Mouse (Mus musculus): ENCODE data around the gene Lpp. TPM values are rescaled to one million over a fixed set of nuclear protein-coding genes. Genes with fewer than 3 reads are reported as not detected.

The Lpp gene
- total and polyA plus RNA-seq, 3 experiments, result 0.64 to 1.2 (median 0.68) TPM

DNA sequence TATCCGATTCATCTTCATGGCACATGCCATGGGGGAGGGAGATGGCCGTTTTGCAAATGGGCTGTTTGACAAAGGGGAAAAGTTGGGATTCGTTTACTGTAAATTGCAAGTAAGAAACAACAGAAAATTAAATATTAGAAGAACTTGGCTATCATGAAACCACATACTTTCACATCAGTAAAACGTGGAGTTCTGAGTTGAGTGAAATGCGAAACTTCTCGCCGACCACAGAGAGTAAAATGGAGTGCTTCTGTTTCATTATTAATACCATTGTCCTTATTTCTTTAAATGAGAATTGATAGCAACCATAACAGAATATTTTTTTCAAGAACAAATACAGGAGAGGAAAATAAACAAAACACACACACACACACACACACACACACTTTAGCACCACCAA, 133.9 kb downstream of the Lpp start (continued):
- no peak for TF ChIP-seq ZKSCAN1 (IDR thresholded peaks at IDR 0.05; ENCODE audit: borderline replicate concordance, low read depth, low read length)
- no peak for TF ChIP-seq E2F4 (IDR thresholded peaks at IDR 0.05; ENCODE audit: insufficient replicate concordance, low read depth, low read length)
- TF ChIP-seq ZNF384 (IDR thresholded peaks at IDR 0.05; ENCODE audit: low read depth, low read length), result peak; percentile 64; the same call in 1 of the 2 replicates
- no peak for TF ChIP-seq TCF12 (IDR thresholded peaks at IDR 0.05; ENCODE audit: low read depth, low read length)
- peak; percentile 83 for TF ChIP-seq MAFK (IDR thresholded peaks at IDR 0.05; ENCODE audit: insufficient replicate concordance, low read length)

DNA sequence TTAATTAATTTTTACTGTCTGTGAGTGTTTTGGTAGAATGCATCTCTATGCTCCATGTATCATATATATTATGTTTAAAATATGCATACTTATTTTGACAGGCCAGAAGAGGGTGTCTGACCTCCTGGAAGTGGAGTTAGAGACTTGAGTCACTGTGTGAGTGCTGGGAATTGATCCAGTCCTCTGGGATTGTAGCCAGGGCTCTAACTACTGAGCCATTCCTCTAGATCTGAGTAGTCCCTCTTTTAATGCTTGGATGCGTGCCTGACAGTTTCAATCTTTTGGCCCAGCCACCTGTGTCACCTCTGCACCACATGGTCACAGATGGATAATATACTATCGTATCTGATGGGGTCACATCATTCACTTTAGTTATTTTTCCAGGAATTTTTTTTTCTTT, 138.4 kb downstream of the Lpp start:
- Histone ChIP-seq H3K4me2 (ENCODE audit: insufficient read depth, low read depth, poor library complexity, severe bottlenecking) (no peak overlapping the region), H3K4me1 (ENCODE audit: control insufficient read depth in 1 of 2, insufficient read depth in 2 of 2) (peaks cover 1 to 12% of the 10 kb centered on the region in 2 experiments; a peak in 3 of 4 replicates), H3K27ac (ENCODE audit: insufficient read depth, low read depth) (no peak overlapping the region), H3K27me3 (replicated peaks) (no peaks in the 10 kb centered on the region), H3K79me2 (replicated peaks; ENCODE audit: control insufficient read depth, extremely low read depth, insufficient read depth, poor library complexity, severe bottlenecking) (no peaks in the 10 kb centered on the region), H3K4me3 (replicated peaks in 1 of 3; ENCODE audit: low read depth in 2 of 3, low read length in 2 of 3, poor library complexity in 1 of 3) (no peak overlapping the region), H3K9ac (ENCODE audit: insufficient read depth, low read depth) (no peak overlapping the region), H3K9me3 (replicated peaks; ENCODE audit: low read length) (peaks cover 14% of the 10 kb centered on the region), H3K36me3 (replicated peaks in 1 of 2; ENCODE audit: control insufficient read depth in 1 of 2, insufficient read depth in 1 of 2, low read length in 1 of 2) (no peaks in the 10 kb centered on the region)
- dilution Hi-C loops (cut with MboI; ENCODE audit: extremely low pct_ligation_motif_present, extremely low pct_unique_long_range_greater_than_20kb, low sequenced_read_pairs) (no loop called here), in situ Hi-C loops (cut with MboI; ENCODE audit: low pct_ligation_motif_present, low pct_unique_long_range_greater_than_20kb, low sequenced_read_pairs) (no loop called here)
- no peak for DNase-seq (ENCODE audit: extremely low read depth)
- TF ChIP-seq CHD2 (IDR thresholded peaks at IDR 0.05; ENCODE audit: low read length) (no peak), POLR2AphosphoS2 (IDR thresholded peaks at IDR 0.05; ENCODE audit: low read depth, low read length) (no peak), UBTF (IDR thresholded peaks at IDR 0.05; ENCODE audit: low read depth, low read length) (no peak)

DNA sequence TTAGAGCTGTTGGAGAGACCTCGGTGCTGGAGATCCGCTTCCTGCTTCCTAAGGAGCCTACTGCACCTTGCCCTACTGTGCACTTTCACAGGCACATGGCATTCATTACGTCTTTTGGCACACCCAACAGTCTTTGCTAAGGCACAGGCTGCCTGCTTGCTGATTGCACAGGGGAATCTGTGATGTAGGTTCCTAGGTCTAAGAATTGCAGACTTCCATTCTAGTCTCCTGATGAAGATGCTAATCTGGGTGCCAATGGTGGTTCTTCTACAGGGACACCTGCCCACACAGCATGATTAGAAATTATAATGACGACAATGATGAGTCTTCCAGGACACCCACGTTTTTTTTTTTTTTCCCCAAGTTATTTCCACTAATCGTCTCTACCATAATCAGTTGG, 141.9 kb downstream of the Lpp start:
- Histone ChIP-seq H3K9ac (ENCODE audit: insufficient read depth, low read depth) (no peak overlapping the region), H3K4me3 (replicated peaks in 1 of 3; ENCODE audit: low read depth in 2 of 3, low read length in 2 of 3, poor library complexity in 1 of 3) (no peak overlapping the region), H3K27ac (ENCODE audit: insufficient read depth, low read depth) (no peak overlapping the region), H3K9me3 (replicated peaks; ENCODE audit: low read length) (no peaks in the 10 kb centered on the region), H3K27me3 (replicated peaks) (no peaks in the 10 kb centered on the region), H3K36me3 (replicated peaks in 1 of 2; ENCODE audit: control insufficient read depth in 1 of 2, insufficient read depth in 1 of 2, low read length in 1 of 2) (no peaks in the 10 kb centered on the region), H3K4me1 (ENCODE audit: control insufficient read depth in 1 of 2, insufficient read depth in 2 of 2) (no peaks in the 10 kb centered on the region), H3K79me2 (replicated peaks; ENCODE audit: control insufficient read depth, extremely low read depth, insufficient read depth, poor library complexity, severe bottlenecking) (no peaks in the 10 kb centered on the region), H3K4me2 (ENCODE audit: insufficient read depth, low read depth, poor library complexity, severe bottlenecking) (no peak overlapping the region)
- TF ChIP-seq CHD1 (IDR thresholded peaks at IDR 0.05; ENCODE audit: low read depth, low read length) (no peak), CTCF (conservative IDR thresholded peaks at IDR 0.05 in 1 of 2, IDR thresholded peaks at IDR 0.05 in 1 of 2; ENCODE audit: low read depth in 2 of 2, low read length in 2 of 2) (no peak)
- DNase-seq (ENCODE audit: extremely low read depth), result no peak
- in situ Hi-C loops (cut with MboI; ENCODE audit: low pct_ligation_motif_present, low pct_unique_long_range_greater_than_20kb, low sequenced_read_pairs), result no loop called here
- dilution Hi-C loops (cut with MboI; ENCODE audit: extremely low pct_ligation_motif_present, extremely low pct_unique_long_range_greater_than_20kb, low sequenced_read_pairs), result no loop called here

DNA sequence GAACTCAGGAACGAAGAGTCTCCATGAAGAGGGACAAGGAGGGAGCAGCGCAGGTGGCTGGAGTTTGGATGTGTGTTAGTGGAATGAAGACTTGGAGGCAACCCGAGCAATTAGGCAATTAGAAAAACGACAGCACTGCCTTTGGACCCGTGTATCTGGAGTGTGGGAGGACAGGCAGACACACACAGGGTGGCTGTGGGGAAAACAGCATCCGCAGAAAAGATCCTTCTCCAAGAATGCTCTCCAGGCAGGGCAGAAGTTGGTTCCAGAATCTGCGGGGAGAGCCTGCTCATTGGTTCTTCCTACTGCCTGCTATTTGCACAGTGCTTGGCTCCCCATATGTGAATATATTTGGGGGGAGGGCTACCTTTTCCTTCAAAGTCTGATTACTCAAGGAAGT, 143.0 kb downstream of the Lpp start:
- H3K36me3 ChIP-seq (replicated peaks in 1 of 2; ENCODE audit: control insufficient read depth in 1 of 2, insufficient read depth in 1 of 2, low read length in 1 of 2), result no peaks in the 10 kb centered on the region
- H3K9ac ChIP-seq (ENCODE audit: insufficient read depth, low read depth), result no peak overlapping the region
- H3K4me2 ChIP-seq (ENCODE audit: insufficient read depth, low read depth, poor library complexity, severe bottlenecking), result no peak overlapping the region

More for the DNA sequence above, 143.0 kb downstream of the Lpp start:
- no peak for DNase-seq (ENCODE audit: extremely low read depth)
- H3K27ac ChIP-seq (ENCODE audit: insufficient read depth, low read depth), result no peak overlapping the region
- dilution Hi-C loops (cut with MboI; ENCODE audit: extremely low pct_ligation_motif_present, extremely low pct_unique_long_range_greater_than_20kb, low sequenced_read_pairs), result no loop called here
- H3K9me3 ChIP-seq (replicated peaks; ENCODE audit: low read length), result no peaks in the 10 kb centered on the region
- no peaks in the 10 kb centered on the region for H3K27me3 ChIP-seq (replicated peaks)
- TF ChIP-seq MAX (IDR thresholded peaks at IDR 0.05; ENCODE audit: low read length) (no peak), MAFK (IDR thresholded peaks at IDR 0.05; ENCODE audit: insufficient replicate concordance, low read length) (no peak), E2F4 (IDR thresholded peaks at IDR 0.05; ENCODE audit: insufficient replicate concordance, low read depth, low read length) (no peak), ZKSCAN1 (IDR thresholded peaks at IDR 0.05; ENCODE audit: borderline replicate concordance, low read depth, low read length) (no peak), NRF1 (IDR thresholded peaks at IDR 0.05; ENCODE audit: low read depth, low read length) (no peak), RAD21 (IDR thresholded peaks at IDR 0.05; ENCODE audit: low read depth, low read length) (no peak), MYC (IDR thresholded peaks at IDR 0.05; ENCODE audit: low read depth, low read length) (no peak), BHLHE40 (IDR thresholded peaks at IDR 0.05; ENCODE audit: low read depth, low read length) (no peak), CHD1 (IDR thresholded peaks at IDR 0.05; ENCODE audit: low read depth, low read length) (no peak), HCFC1 (IDR thresholded peaks at IDR 0.05; ENCODE audit: low read depth, low read length) (no peak), ZMIZ1 (IDR thresholded peaks at IDR 0.05; ENCODE audit: low read depth, low read length) (no peak)
- no peaks in the 10 kb centered on the region for H3K79me2 ChIP-seq (replicated peaks; ENCODE audit: control insufficient read depth, extremely low read depth, insufficient read depth, poor library complexity, severe bottlenecking)
- in situ Hi-C loops (cut with MboI; ENCODE audit: low pct_ligation_motif_present, low pct_unique_long_range_greater_than_20kb, low sequenced_read_pairs), result no loop called here
- no peaks in the 10 kb centered on the region for H3K4me1 ChIP-seq (ENCODE audit: control insufficient read depth in 1 of 2, insufficient read depth in 2 of 2)
- no peak overlapping the region for H3K4me3 ChIP-seq (replicated peaks in 1 of 3; ENCODE audit: low read depth in 2 of 3, low read length in 2 of 3, poor library complexity in 1 of 3)

All from CH12.LX (cell line).